Comparison of ENCODE assay signal across 30 mouse cellular contexts in the genomic region with DNA sequence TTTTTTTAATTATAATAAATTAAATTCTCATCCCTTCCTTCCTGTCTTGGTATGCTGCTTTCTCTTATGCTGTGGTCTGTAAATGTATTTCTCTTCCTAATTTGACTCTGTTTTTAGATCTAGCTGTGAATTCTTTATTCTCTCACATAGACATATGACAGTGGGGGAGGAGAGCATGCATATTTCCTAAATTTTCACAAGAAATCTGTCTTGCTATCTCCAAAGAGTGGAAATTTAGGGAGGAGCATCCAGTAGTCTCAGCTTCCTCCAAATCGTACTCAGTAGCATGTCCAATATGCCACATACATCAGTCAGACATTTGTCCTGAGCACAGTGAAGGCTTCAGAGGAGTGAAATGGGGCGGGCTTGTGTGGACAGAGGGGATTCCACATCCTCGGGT. TPM values are rescaled to one million over a fixed set of nuclear protein-coding genes. Genes with fewer than 3 reads are reported as not detected.
A peak's percentile ranks its signal among the peaks of the same experiment; 100 is the strongest.
DNase-seq lines count a peak whose midpoint lies in the region; TF ChIP-seq lines count a peak whose summit lies in the region.
"Had no signal": no experiment of that assay in that cellular context is flagged by ENCODE, and none has a peak within 500 bp of the region (broad histone marks: within the 10 kb centered on the region; RNA-seq: fewer than 3 reads in every experiment).

No protein-coding gene starts in this region.

- no peak overlapping the region for H3ac ChIP-seq in myocyte (ENCODE audit: control insufficient read depth, insufficient read length)

- no peak overlapping the region for H3K4me3 ChIP-seq in left cerebral cortex, adult 2 months
- H3K4me3 ChIP-seq in myocyte = no peak overlapping the region
- H3K4me3 ChIP-seq: heart, embryonic 12.5 days; heart, embryonic 15.5 days had no signal

- TF ChIP-seq POLR2A in myocyte (IDR thresholded peaks at IDR 0.05; ENCODE audit: insufficient read length, low read depth) = no peak

- H3K79me2 ChIP-seq in myocyte (ENCODE audit: control insufficient read depth, insufficient read depth) = no peaks in the 10 kb centered on the region

- no peaks in the 10 kb centered on the region for H3K27me3 ChIP-seq in myocyte (ENCODE audit: control insufficient read depth, insufficient read depth, insufficient read length)
- H3K27me3 ChIP-seq: heart, embryonic 12.5 days; heart, embryonic 15.5 days had no signal

- DNase-seq in frontal cortex, adult 2 months (ENCODE audit: extremely low spot score in 1 of 2, low spot score in 1 of 2) = peak; percentile 11 to 42
- DNase-seq in frontal cortex, postnatal 25 days (ENCODE audit: low spot score in 2 of 2) = no peak
- DNase-seq in left cerebral cortex, adult 2 months (ENCODE audit: extremely low spot score in 1 of 2, low spot score in 2 of 2) = no peak
- DNase-seq in left cerebral cortex, adult 11 months (ENCODE audit: low spot score) = no peak
- no peak for DNase-seq in spleen, postnatal 14 days (ENCODE audit: low spot score in 2 of 2)
- DNase-seq: adrenal gland, adult 2 months; adrenal gland, postnatal 14 days; cerebellum, adult 9-10 months; gastrocnemius, postnatal 25 days; heart, adult 18-20 months; heart, postnatal 10 days; heart, postnatal 4 days had no signal

- TF ChIP-seq CTCF in left cerebral cortex, adult 2 months (IDR thresholded peaks at IDR 0.05) = no peak

- H3K36me3 ChIP-seq in myocyte (ENCODE audit: control insufficient read depth, insufficient read depth) = no peaks in the 10 kb centered on the region
- H3K36me3 ChIP-seq: heart, embryonic 12.5 days; heart, embryonic 15.5 days had no signal

- peak overlapping the region; percentile 36; the same call in 1 of the 2 replicates for H3K27ac ChIP-seq in left cerebral cortex, adult 2 months
- H3K27ac ChIP-seq: heart, embryonic 15.5 days; hindbrain, embryonic 14.5 days; hindbrain, postnatal 0 days had no signal

- H3K4me2 ChIP-seq in myocyte (ENCODE audit: low read depth) = peak overlapping the region; percentile 54
- H3K4me2 ChIP-seq: heart, embryonic 12.5 days; heart, embryonic 15.5 days; hindbrain, embryonic 14.5 days had no signal

- intact Hi-C loops in left cerebral cortex, adult 2 months (cut with DNase I) = loop anchor here (5.0 kb wide), 1 partner anchor 41 kb away; a partner anchor contains a TSS

TF ChIP-seq in myocyte, 11 proteins besides CTCF, POLR2A, EP300 and RAD21:
- TF ChIP-seq MYOG (IDR thresholded peaks at IDR 0.05; ENCODE audit: control insufficient read depth in 1 of 3, insufficient read depth in 1 of 3, insufficient read length in 2 of 3, low read depth in 2 of 3) (no peak), CEBPB (IDR thresholded peaks at IDR 0.05; ENCODE audit: insufficient read depth, poor library complexity, severe bottlenecking) (no peak), USF1 (IDR thresholded peaks at IDR 0.05; ENCODE audit: low read depth) (no peak), POLR2AphosphoS2 (IDR thresholded peaks at IDR 0.05; ENCODE audit: insufficient read length, low read depth) (no peak), MYOD1 (IDR thresholded peaks at IDR 0.05; ENCODE audit: control insufficient read depth in 1 of 3, insufficient read length in 2 of 3, low read depth in 2 of 3) (no peak), TCF3 (IDR thresholded peaks at IDR 0.05; ENCODE audit: insufficient read length, low read depth) (no peak), MAX (IDR thresholded peaks at IDR 0.05; ENCODE audit: low read depth) (no peak), SRF (IDR thresholded peaks at IDR 0.05; ENCODE audit: control insufficient read depth, insufficient read length, low read depth) (no peak), TCF12 (IDR thresholded peaks at IDR 0.05; ENCODE audit: insufficient read depth, poor library complexity, severe bottlenecking) (no peak), E2F4 (IDR thresholded peaks at IDR 0.05; ENCODE audit: insufficient read depth) (no peak), REST (IDR thresholded peaks at IDR 0.05; ENCODE audit: insufficient read depth, insufficient read length) (no peak)

RNA-seq across cellular contexts. Expression of a gene that starts 40.9 kb away (rescaled TPM):
- polyA plus RNA-seq in frontal cortex, adult 2 months (2012; rRNA removed) = 26.0 and 36.1 TPM in 2 replicates
- total RNA-seq in left cerebral cortex, adult 2 months (2021) = 1 to 10 TPM; 7.4 to 9.0 TPM
- 0.01 TPM for polyA plus RNA-seq in myocyte (2012; fragmentation: generic; extraction: Trizol)
- total RNA-seq: gastrocnemius, adult 8-10 months; MEL had no signal
- polyA plus RNA-seq: CD4-positive, CD25-positive, alpha-beta regulatory T cell, adult 4 months; heart, embryonic 15.5 days; inflammation-experienced regulatory T-cells, adult 6 months; intestine, embryonic 16.5 days had no signal

RNA-seq across cellular contexts. Expression of a gene that starts 50.3 kb away (rescaled TPM):
- not detected in 2 replicates for polyA plus RNA-seq in frontal cortex, adult 2 months (2012; rRNA removed)
- not detected for total RNA-seq in left cerebral cortex, adult 2 months (2021)
- polyA plus RNA-seq in myocyte (2012; fragmentation: generic; extraction: Trizol) = not detected
- total RNA-seq: adrenal gland, adult 2 months; adrenal gland, postnatal 14 days; adrenal gland, postnatal 4 days; gastrocnemius, adult 8-10 months; gastrocnemius, postnatal 25 days; heart, adult 18-20 months; heart, postnatal 10 days; heart, postnatal 4 days; hindbrain, postnatal 0 days; MEL had no signal
- polyA plus RNA-seq: adrenal gland, adult 2 months; brain, embryonic 14.5 days; C2C12; CD4-positive, CD25-positive, alpha-beta regulatory T cell, adult 4 months; embryonic facial prominence, embryonic 11.5 days; embryonic facial prominence, embryonic 14.5 days; forebrain, embryonic 11.5 days; forebrain, embryonic 14.5 days; heart, embryonic 12.5 days; heart, embryonic 15.5 days; hindbrain, embryonic 11.5 days; hindbrain, embryonic 14.5 days; hindbrain, postnatal 0 days; inflammation-experienced regulatory T-cells, adult 6 months; intestine, embryonic 16.5 days had no signal

Comparison
In these comparisons a context has a peak if more than half of its experiments do, and no peak if none do; other contexts are left out.
1. DNase-seq: peak in frontal cortex, adult 2 months (2 of 2); none in frontal cortex, postnatal 25 days (0 of 2), left cerebral cortex, adult 2 months (0 of 2), left cerebral cortex, adult 11 months (single experiment) and spleen, postnatal 14 days (0 of 2).
2. RNA of a gene that starts 40.9 kb away (polyA plus RNA-seq): 26.0 to 36.1 TPM in frontal cortex, adult 2 months; 0.01 TPM in myocyte (single experiment); every median in the first group is over 10 times any median in the second.